Mouse (Mus musculus) spleen, embryonic (tissue): Measurements from ENCODE around the gene Abcb9.

Experiments used
- CTCF ChIA-PET: fragments of 350-600 bp; sonication (Branson Sonifier 250); formaldehyde crosslinking; loops from one replicate; lab custom pipeline; 2022; lab: Charles Lee

The Abcb9 gene

DNA sequence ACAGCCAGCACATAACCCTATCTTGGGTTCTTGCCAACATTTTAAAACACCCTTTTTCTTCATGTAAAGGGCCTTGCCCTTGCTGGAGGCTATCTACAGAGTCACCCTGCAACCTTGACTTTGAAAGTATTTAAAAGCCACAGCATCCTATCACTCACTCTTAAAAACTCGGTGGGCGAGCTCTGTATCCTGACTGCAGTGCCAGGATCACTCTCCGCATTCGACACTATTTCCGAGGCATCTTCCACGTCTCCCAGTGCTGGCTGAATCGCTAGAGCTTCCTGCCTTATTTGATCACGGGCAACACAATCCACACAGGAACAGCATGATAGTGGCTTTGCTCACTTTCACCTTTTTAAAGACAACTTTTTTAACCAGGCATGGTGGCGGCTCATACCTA lies 77.7 kb downstream of the Abcb9 start:
- CTCF ChIA-PET: interaction anchor here (0.5 to 1.9 kb wide), 2 partner anchors 14 to 22 kb away, joined by 4 read pairs; no protein-coding TSS in a partner anchor

DNA sequence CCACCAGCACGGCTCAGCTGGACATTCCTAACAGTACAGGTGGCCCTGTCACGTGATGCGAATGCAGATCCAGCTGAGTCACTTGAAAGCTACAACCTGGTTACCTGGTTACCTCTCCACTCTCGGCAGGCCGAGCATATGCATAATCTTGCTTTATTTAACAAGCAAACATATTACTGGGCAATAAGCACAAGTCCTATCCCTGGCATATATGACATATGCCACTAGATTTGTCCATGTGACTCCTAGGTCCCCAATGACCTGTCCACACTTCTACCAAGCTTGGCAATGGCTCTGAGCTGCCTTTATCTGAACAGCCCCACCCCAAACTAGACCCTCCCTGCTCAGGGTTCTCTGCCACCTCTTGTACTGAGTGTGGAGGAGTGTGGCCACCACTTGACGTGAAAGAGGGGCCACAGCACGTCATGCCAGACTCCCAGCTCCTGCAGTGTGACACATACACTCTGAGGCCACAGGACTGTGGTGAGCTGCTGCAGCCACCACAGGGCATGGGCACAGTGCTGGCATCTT lies 79.2 kb downstream of the Abcb9 start:
- CTCF ChIA-PET: interaction anchor here (0.6 kb wide), 1 partner anchor 66 kb away, joined by 3 read pairs; no protein-coding TSS in a partner anchor

DNA sequence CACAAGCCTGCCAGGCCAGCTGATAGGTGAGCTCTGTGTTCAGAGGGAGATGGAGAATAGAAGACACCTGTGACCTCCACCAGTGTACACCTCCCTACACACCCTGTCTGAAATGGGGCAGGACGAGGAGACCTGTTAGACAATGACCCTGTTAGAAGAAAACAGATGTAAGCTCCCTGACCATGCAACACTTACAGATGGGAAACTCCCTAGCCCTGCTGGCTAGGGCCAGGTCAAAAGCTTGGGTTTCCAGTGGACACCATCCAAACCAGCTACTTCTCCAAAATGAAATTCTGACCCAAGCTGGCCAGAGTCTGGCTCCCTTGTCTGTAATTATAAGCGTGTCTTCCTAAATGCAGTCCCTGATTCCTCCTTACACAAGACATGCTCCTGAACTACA lies 79.9 kb downstream of the Abcb9 start:
- CTCF ChIA-PET: interaction anchor here (1.2 kb wide), 1 partner anchor 8 kb away, joined by 5 read pairs; no protein-coding TSS in a partner anchor

DNA sequence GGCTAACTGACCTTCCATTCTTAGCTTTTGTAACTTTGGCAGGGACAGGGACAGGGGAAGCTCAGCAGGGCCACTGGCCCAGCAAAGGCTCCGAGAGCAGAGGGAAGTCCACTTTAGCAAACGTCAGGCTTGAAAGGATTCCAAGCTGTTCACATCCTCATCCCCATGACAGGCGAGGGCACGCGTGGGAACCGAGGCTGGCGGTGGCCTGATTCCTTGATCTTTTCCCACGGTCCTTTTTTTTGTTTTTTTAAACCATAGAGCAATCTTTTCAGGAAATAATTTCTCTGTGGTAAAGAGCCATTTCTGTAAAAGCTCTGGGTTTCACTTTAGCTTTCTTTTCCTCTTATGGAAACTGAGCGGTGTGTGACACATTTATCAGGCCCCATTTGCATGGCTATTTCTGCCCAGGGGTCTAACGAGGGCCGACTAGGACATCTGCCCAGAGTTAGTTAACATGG lies 80.8 kb downstream of the Abcb9 start:
- CTCF ChIA-PET: interaction anchor here (0.6 to 1.2 kb wide), 4 partner anchors 9 to 97 kb away, joined by 3 to 5 read pairs (median 4); no protein-coding TSS in a partner anchor

DNA sequence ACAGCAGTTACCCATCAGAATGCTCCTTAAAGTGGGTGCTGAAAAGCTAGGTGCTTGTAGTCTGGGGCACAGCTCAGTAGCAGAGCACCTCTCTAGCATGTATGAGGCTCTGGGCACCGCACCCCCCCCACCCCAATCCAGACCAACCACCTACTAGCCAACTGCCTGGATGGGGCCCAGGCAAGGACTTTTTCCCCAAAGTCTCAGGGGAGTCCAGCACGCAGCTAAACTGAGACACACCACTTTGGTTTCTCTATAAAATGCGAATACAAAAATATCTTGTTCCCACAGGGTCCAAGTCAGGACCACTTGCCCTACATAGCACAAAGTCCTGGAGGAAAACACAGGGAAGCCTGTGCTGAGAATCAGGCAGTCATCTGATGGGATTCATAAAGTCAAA lies 81.4 kb downstream of the Abcb9 start:
- CTCF ChIA-PET: interaction anchor here (0.6 to 0.8 kb wide), 4 partner anchors 13 to 97 kb away, joined by 3 to 4 read pairs (median 3); no protein-coding TSS in a partner anchor

DNA sequence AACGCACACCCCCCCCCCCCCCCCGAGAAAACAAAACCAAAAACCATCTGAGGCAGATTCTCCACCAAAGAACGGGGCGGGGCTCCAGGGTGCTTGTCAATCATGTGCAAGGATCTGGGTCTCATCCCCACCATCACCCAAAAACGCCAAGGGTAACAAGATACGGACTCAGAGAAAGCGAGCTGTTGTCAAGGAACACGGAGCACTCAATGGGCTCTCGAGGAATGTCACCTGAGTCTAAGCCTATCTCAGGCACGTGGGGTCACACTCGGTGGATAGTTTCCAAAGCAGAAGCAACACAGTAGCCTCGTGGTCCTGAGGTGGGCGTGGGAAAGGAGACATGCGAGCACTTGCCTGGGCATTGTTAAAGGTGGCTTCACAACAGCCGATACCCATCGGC lies 81.9 kb downstream of the Abcb9 start:
- CTCF ChIA-PET: interaction anchor here (0.6 to 0.9 kb wide), 4 partner anchors 14 to 91 kb away, joined by 3 read pairs; no protein-coding TSS in a partner anchor

DNA sequence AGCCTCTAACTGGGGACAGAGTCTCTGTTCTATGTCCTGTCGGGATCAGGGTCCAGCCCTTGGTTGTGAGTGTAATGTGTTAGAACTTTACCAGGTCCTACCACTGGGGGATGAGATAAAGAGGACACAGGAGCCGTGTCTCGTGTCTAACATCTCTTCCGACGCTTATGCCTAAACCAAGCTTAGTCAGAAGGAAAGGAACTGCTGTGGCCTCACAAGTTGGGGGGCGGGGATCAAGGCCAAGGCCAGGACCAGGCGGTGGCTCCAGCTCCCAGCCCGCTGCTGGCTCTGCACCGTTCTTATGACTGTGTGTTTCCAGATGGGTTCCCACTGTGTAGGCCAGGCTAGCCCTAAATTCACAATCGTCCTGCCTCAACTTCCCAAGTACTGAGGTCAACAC lies 82.7 kb downstream of the Abcb9 start:
- CTCF ChIA-PET: interaction anchor here (0.6 to 0.9 kb wide), 4 partner anchors 18 to 1024 kb away, joined by 3 to 17 read pairs (median 3); no protein-coding TSS in a partner anchor

DNA sequence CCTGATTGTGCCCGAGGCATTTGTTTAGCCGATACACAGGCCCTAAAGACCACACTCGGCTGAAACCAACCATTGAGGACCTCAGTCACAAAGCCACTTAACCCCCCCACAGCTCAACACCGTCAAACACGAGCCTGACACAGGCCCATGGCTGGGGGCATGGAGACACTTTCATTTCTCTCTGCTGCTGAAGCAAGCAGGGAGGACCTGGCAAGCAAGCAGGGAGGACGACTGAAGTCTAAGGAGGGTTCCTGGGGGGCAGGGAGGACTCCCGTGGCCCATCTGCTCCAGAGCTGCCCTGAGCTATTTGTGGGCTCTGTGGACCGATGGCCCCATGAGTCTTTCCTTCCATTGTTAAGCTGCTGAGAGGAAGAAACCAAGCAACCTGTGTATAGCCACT lies 83.7 kb downstream of the Abcb9 start:
- CTCF ChIA-PET: interaction anchor here (1.2 kb wide), 1 partner anchor 10 kb away, joined by 5 read pairs; no protein-coding TSS in a partner anchor
